Mouse (Mus musculus): ENCODE results near the gene Itpkb.

DNA sequence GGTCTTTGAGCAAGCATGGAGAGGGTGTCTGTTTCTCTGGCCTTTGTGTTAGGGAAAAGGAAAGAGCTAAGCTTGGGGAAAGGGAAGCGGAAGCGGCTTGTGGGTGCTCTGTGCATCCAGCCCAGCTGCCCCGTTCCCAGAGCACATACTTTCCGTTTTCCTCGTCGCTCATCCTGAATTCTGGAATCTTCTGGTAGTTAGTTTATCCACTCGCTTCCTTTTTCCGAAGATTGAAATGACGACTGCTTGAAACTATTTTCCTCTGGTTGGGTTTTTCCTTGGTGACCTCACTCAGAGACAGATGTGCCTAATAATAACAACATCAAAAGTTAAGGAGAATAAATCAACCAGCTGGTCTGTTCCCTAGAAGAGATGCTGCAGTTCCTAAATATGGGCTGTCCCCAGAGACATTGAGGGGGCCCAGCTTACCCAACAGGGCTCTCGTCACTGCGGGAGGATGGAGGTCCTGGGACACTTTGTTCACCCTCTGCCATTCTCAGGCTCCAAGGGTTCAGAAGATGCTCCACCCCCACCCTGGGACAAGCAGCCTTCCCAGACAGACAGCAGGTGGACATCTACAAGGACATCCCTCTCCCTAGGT lies 72.3 kb downstream of the Itpkb start:
- TF ChIP-seq CTCF (IDR thresholded peaks at IDR 0.05; ENCODE audit: extremely low read depth, insufficient read depth, low read length), result no peak
- TF ChIP-seq POLR2A (IDR thresholded peaks at IDR 0.05; ENCODE audit: extremely low read depth, insufficient read depth, low read length), result no peak

Measured in cortical plate, adult 2 months (tissue).